Mouse (Mus musculus) heart, adult 2 months (tissue): ENCODE results near the gene Relb. TPM values are rescaled to one million over a fixed set of nuclear protein-coding genes. Genes with fewer than 3 reads are reported as not detected.

Experiments used
- DNase-seq, 2 experiments: peaks; one replicate each; pipeline ENCODE4 v3.0.0; 2021
- H3K27ac ChIP-seq: fragments of 200-600 bp; 2 replicates; pipeline ENCODE4 v1.8.1; 2022
- H3K27me3 ChIP-seq: fragments of 200-500 bp; 2 replicates; pipeline ENCODE4 v1.6.1; 2012; ENCODE audit warnings: mild to moderate bottlenecking, low read length, inconsistent platforms, mixed read lengths; ENCODE audit not compliant: control insufficient read depth, insufficient read depth
- H3K36me3 ChIP-seq: fragments of 200-500 bp; 2 replicates; pipeline ENCODE4 v1.6.1; 2012; ENCODE audit warnings: low read length, inconsistent platforms; ENCODE audit not compliant: control insufficient read depth, insufficient read depth
- H3K4me1 ChIP-seq: fragments of 200-500 bp; 2 replicates; pipeline ENCODE4 v1.6.1; 2011; ENCODE audit warnings: low read length; ENCODE audit not compliant: control insufficient read depth, insufficient read depth
- H3K4me3 ChIP-seq: fragments of 200-600 bp; 2 replicates; pipeline ENCODE4 v1.8.1; 2022
- H3K79me2 ChIP-seq: fragments of 200-500 bp; replicated peaks from 2 replicates; pipeline ENCODE4 v1.6.1; 2012; ENCODE audit warnings: mild to moderate bottlenecking, inconsistent platforms, low read length, moderate library complexity, mixed read lengths; ENCODE audit not compliant: control insufficient read depth, insufficient read depth
- H3K9ac ChIP-seq: fragments of 200-500 bp; 2 replicates; pipeline ENCODE4 v1.6.1; 2012; ENCODE audit warnings: low read depth, mild to moderate bottlenecking, control low read depth, inconsistent platforms, low read length, mixed read lengths
- CTCF ChIP-seq: fragments of 200-600 bp; IDR thresholded peaks from 2 replicates; pipeline ENCODE4 v1.8.1; 2022; ENCODE audit warnings: antibody characterized with exemption, mild to moderate bottlenecking, moderate library complexity
- EP300 ChIP-seq: fragments of 200-500 bp; IDR thresholded peaks from 2 replicates; pipeline ENCODE4 v1.6.1; 2011; ENCODE audit warnings: low read depth, low read length, control low read depth; ENCODE audit not compliant: insufficient read depth
- POLR2A ChIP-seq: fragments of 200-500 bp; IDR thresholded peaks from 2 replicates; pipeline ENCODE4 v1.6.1; 2011; ENCODE audit warnings: mild to moderate bottlenecking, low read depth, low read length, control low read depth; ENCODE audit not compliant: insufficient read depth
- WGBS: fragments of 180-500 bp; shearing (Covaris S2); methylation state at CpG from one replicate; pipeline ENCODE4 v1.1.7; 2018; 5-methylcytosine and 5-hydroxymethylcytosine counted together
- intact Hi-C: fragments of 180-260 bp; cut with DNase I; formaldehyde crosslinking; loops from one replicate; pipeline ENCODE4 v1.15.1; 2025
- polyA plus RNA-seq: library from polyadenylated mRNA; depleted of rRNA; stranded (reverse); fragments of >200 nt; gene quantifications from 2 replicates; pipeline ENCODE4 v1.2.3, GENCODE M21; 2012; rRNA removed
- total RNA-seq, 2 experiments: library from RNA; stranded (reverse); gene quantifications; 2 replicates each; pipeline ENCODE4 v1.2.3; 2021

Gene Relb
- total and polyA plus RNA-seq, 3 experiments = 7.1 to 12.1 (median 7.6) TPM

GRCm38 (mm10) chr7:19557086-19557485 lies 72.2 kb downstream of the Relb start:
- H3K27ac ChIP-seq = no peak overlapping the region; the same call in 1 of the 2 replicates
- H3K36me3 ChIP-seq = no peaks in the 10 kb centered on the region; the same call in none of the 2 replicates
- H3K4me1 ChIP-seq = peaks cover 42% of the 10 kb centered on the region
- intact Hi-C loops = no loop called here
- H3K79me2 ChIP-seq = peaks cover 16% of the 10 kb centered on the region
- H3K27me3 ChIP-seq = no peaks in the 10 kb centered on the region
- TF ChIP-seq EP300 (no peak), CTCF (no peak), POLR2A (no peak)
- H3K9ac ChIP-seq = no peak overlapping the region
- H3K4me3 ChIP-seq = no peak overlapping the region
- peak in 1 of 2 experiments; percentile 22 for DNase-seq
- WGBS = 60% methylated on average over 2 of the region's 2 CpGs

Other genes starting within 250 kb of the Relb start
- gene Ercc2, start 247.4 kb downstream of the Relb start, total RNA-seq = 10 to 100 TPM; 10.9 to 11.6 TPM
- gene Ercc2, start 247.4 kb downstream of the Relb start, polyA plus RNA-seq = 22.6 and 24.8 TPM in 2 replicates
- under 1 TPM; 0.21 to 0.25 TPM for gene Klc3, start 225.3 kb downstream of the Relb start, total RNA-seq
- 0.29 and 0.59 TPM in 2 replicates for gene Klc3, start 225.3 kb downstream of the Relb start, polyA plus RNA-seq
- 1,000 to 10,000 TPM; 3,482 to 3,985 TPM for gene Ckm, start 224.7 kb downstream of the Relb start, total RNA-seq
- gene Ckm, start 224.7 kb downstream of the Relb start, polyA plus RNA-seq = 7,008 and 7,255 TPM in 2 replicates
- gene Mark4, start 170.6 kb downstream of the Relb start, total RNA-seq = 10 to 100 TPM; 22.4 to 27.2 TPM
- gene Mark4, start 170.6 kb downstream of the Relb start, polyA plus RNA-seq = 11.1 and 11.8 TPM in 2 replicates
- 1 to 10 TPM in 1 of 2 experiments, under 1 TPM in 1; 0.80 to 1.2 TPM for gene Exoc3l2, start 166.1 kb downstream of the Relb start, total RNA-seq
- gene Exoc3l2, start 166.1 kb downstream of the Relb start, polyA plus RNA-seq = 1.5 and 1.7 TPM in 2 replicates
- 1 to 10 TPM; 2.2 to 2.5 TPM for gene Bloc1s3, start 121.1 kb downstream of the Relb start, total RNA-seq
- 3.9 and 5.4 TPM in 2 replicates for gene Bloc1s3, start 121.1 kb downstream of the Relb start, polyA plus RNA-seq
- gene Trappc6a, start 121.0 kb downstream of the Relb start, total RNA-seq = 10 to 100 TPM; 32.2 to 33.5 TPM
- 32.9 and 45.0 TPM in 2 replicates for gene Trappc6a, start 121.0 kb downstream of the Relb start, polyA plus RNA-seq
- gene Nkpd1, start 111.6 kb downstream of the Relb start, total RNA-seq = not detected
- gene Nkpd1, start 111.6 kb downstream of the Relb start, polyA plus RNA-seq = 0.06 TPM in 1 of 2 replicates, not detected in the other
- 10 to 100 TPM; 58.0 to 69.5 TPM for gene Ppp1r37, start 66.4 kb downstream of the Relb start, total RNA-seq
- gene Ppp1r37, start 66.4 kb downstream of the Relb start, polyA plus RNA-seq = 56.0 and 66.4 TPM in 2 replicates
- gene Zfp296, start 52.2 kb downstream of the Relb start, total RNA-seq = under 1 TPM; 0.42 to 0.43 TPM
- gene Zfp296, start 52.2 kb downstream of the Relb start, polyA plus RNA-seq = 0.82 and 1.0 TPM in 2 replicates
- gene Gemin7, start 51.8 kb downstream of the Relb start, total RNA-seq = 10 to 100 TPM; 48.5 to 48.6 TPM
- 75.2 and 87.3 TPM in 2 replicates for gene Gemin7, start 51.8 kb downstream of the Relb start, polyA plus RNA-seq
- 10 to 100 TPM; 13.9 to 14.0 TPM for gene Clasrp, start 25.0 kb downstream of the Relb start, total RNA-seq
- 26.1 and 32.0 TPM in 2 replicates for gene Clasrp, start 25.0 kb downstream of the Relb start, polyA plus RNA-seq
- gene Clptm1, start 35.6 kb upstream of the Relb start, total RNA-seq = 10 to 100 TPM; 61.7 to 74.9 TPM
- 70.1 and 123 TPM in 2 replicates for gene Clptm1, start 35.6 kb upstream of the Relb start, polyA plus RNA-seq
- gene Apoc2, start 48.5 kb upstream of the Relb start, total RNA-seq = under 1 TPM in 1 of 2 experiments, not detected in 1; 0.47 TPM
- gene Apoc2, start 48.5 kb upstream of the Relb start, polyA plus RNA-seq = not detected in 2 replicates
- not detected for gene Gm44805, start 52.0 kb upstream of the Relb start, total RNA-seq
- not detected in 2 replicates for gene Gm44805, start 52.0 kb upstream of the Relb start, polyA plus RNA-seq
- gene Apoc4, start 52.0 kb upstream of the Relb start, total RNA-seq = not detected
- gene Apoc4, start 52.0 kb upstream of the Relb start, polyA plus RNA-seq = 0.82 TPM in 1 of 2 replicates, not detected in the other
- gene Apoc1, start 63.2 kb upstream of the Relb start, total RNA-seq = 1 to 10 TPM; 2.7 to 4.2 TPM
- 3.1 and 7.2 TPM in 2 replicates for gene Apoc1, start 63.2 kb upstream of the Relb start, polyA plus RNA-seq
- 100 to 1,000 TPM; 278 to 293 TPM for gene Apoe, start 69.8 kb upstream of the Relb start, total RNA-seq
- gene Apoe, start 69.8 kb upstream of the Relb start, polyA plus RNA-seq = 456 and 519 TPM in 2 replicates
- gene Tomm40, start 86.0 kb upstream of the Relb start, total RNA-seq = 10 to 100 TPM; 92.7 to 98.2 TPM
- 81.9 and 91.2 TPM in 2 replicates for gene Tomm40, start 86.0 kb upstream of the Relb start, polyA plus RNA-seq
- 10 to 100 TPM; 30.2 to 41.4 TPM for gene Nectin2, start 121.0 kb upstream of the Relb start, total RNA-seq
- gene Nectin2, start 121.0 kb upstream of the Relb start, polyA plus RNA-seq = 29.4 and 30.7 TPM in 2 replicates
- 100 to 1,000 TPM; 190 to 214 TPM for gene Bcam, start 141.6 kb upstream of the Relb start, total RNA-seq
- 240 and 262 TPM in 2 replicates for gene Bcam, start 141.6 kb upstream of the Relb start, polyA plus RNA-seq
- under 1 TPM; 0.63 to 0.77 TPM for gene Cblc, start 167.4 kb upstream of the Relb start, total RNA-seq
- 0.41 and 1.2 TPM in 2 replicates for gene Cblc, start 167.4 kb upstream of the Relb start, polyA plus RNA-seq
- 1 to 10 TPM; 3.5 to 6.1 TPM for gene Bcl3, start 193.3 kb upstream of the Relb start, total RNA-seq
- gene Bcl3, start 193.3 kb upstream of the Relb start, polyA plus RNA-seq = 11.9 and 14.0 TPM in 2 replicates
- gene Gm19345, start 222.6 kb upstream of the Relb start, total RNA-seq = not detected
- not detected in 2 replicates for gene Gm19345, start 222.6 kb upstream of the Relb start, polyA plus RNA-seq
- gene Ceacam16, start 231.9 kb upstream of the Relb start, total RNA-seq = under 1 TPM in 1 of 2 experiments, not detected in 1; 0.14 TPM
- 0.35 and 0.66 TPM in 2 replicates for gene Ceacam16, start 231.9 kb upstream of the Relb start, polyA plus RNA-seq